Mouse (Mus musculus) liver, embryonic 15.5 days (tissue): Measurements from ENCODE around the gene Hmx3. TPM values are rescaled to one million over a fixed set of nuclear protein-coding genes. Genes with fewer than 3 reads are reported as not detected.

Source experiments
- ATAC-seq: fragments of 200-750 bp; cut with Nextera tagmentation; 2 replicates; pipeline ENCODE4 v1.8.0; 2017; ENCODE audit warnings: moderate number of reproducible peaks, mild to moderate bottlenecking, moderate library complexity; ENCODE audit not compliant: insufficient read depth
- H3K27ac ChIP-seq: fragments of 300-500 bp; sonication (generic); replicated peaks from 2 replicates; pipeline ENCODE4 v1.5.1; 2015; ENCODE audit warnings: mild to moderate bottlenecking, inconsistent platforms
- H3K27me3 ChIP-seq: fragments of 300-500 bp; sonication (generic); 2 replicates; pipeline ENCODE4 v1.6.1; 2015; ENCODE audit warnings: mild to moderate bottlenecking, inconsistent platforms
- H3K36me3 ChIP-seq: fragments of 300-500 bp; sonication (generic); replicated peaks from 2 replicates; pipeline ENCODE4 v1.6.1; 2015; ENCODE audit warnings: moderate library complexity, mild to moderate bottlenecking, inconsistent platforms
- H3K4me1 ChIP-seq: fragments of 300-500 bp; sonication (generic); replicated peaks from 2 replicates; pipeline ENCODE4 v1.6.1; 2015; ENCODE audit warnings: inconsistent platforms
- H3K4me2 ChIP-seq: fragments of 300-500 bp; sonication (generic); 2 replicates; pipeline ENCODE4 v1.6.1; 2015; ENCODE audit warnings: moderate library complexity, mild to moderate bottlenecking, inconsistent platforms
- H3K4me3 ChIP-seq: fragments of 300-500 bp; sonication (generic); replicated peaks from 2 replicates; pipeline ENCODE4 v1.5.1; 2015; ENCODE audit warnings: mild to moderate bottlenecking, inconsistent platforms
- H3K9ac ChIP-seq: fragments of 300-500 bp; sonication (generic); 2 replicates; pipeline ENCODE4 v1.6.1; 2015; ENCODE audit warnings: moderate library complexity, mild to moderate bottlenecking, inconsistent platforms
- H3K9me3 ChIP-seq: fragments of 300-500 bp; sonication (generic); replicated peaks from 2 replicates; pipeline ENCODE4 v1.6.1; 2016; ENCODE audit warnings: inconsistent platforms
- WGBS: fragments of 180-500 bp; shearing (Covaris S2); methylation state at CpG from one replicate; pipeline ENCODE4 v1.1.7; 2015; ENCODE audit warnings: mixed read lengths; ENCODE audit not compliant: insufficient replicate concordance; 5-methylcytosine and 5-hydroxymethylcytosine counted together
- polyA plus RNA-seq: library from polyadenylated mRNA; unstranded; fragments of >200 nt; fragmentation: Nextera tagmentation; extraction: Ambion mirVana; gene quantifications from 2 replicates; pipeline ENCODE4 v1.2.1, GENCODE M21; 2015

Hmx3 gene
- polyA plus RNA-seq, 1 experiment from 2014 or later: not detected

GRCm38 (mm10) chr7:131559986-131560696 lies 17.5 kb downstream of the Hmx3 start, which contains the start of gene Bub3:
Bub3 (plus strand) TSS chr7:131560222.
- Histone ChIP-seq H3K36me3 (peaks cover 33% of the 10 kb centered on the region), H3K4me3 (peak within 1 kb of the TSS; percentile 93), H3K9ac (peak within 1 kb of the TSS; percentile 92), H3K27me3 (peaks cover 45% of the 10 kb centered on the region), H3K9me3 (no peaks in the 10 kb centered on the region), H3K4me2 (peak within 1 kb of the TSS; percentile 71), H3K27ac (peak within 1 kb of the TSS; percentile 87), H3K4me1 (peaks cover 40% of the 10 kb centered on the region)
- ATAC-seq: peak; percentile 93
- WGBS: under 1% methylated on average over 50 of the region's 51 CpGs

DNA sequence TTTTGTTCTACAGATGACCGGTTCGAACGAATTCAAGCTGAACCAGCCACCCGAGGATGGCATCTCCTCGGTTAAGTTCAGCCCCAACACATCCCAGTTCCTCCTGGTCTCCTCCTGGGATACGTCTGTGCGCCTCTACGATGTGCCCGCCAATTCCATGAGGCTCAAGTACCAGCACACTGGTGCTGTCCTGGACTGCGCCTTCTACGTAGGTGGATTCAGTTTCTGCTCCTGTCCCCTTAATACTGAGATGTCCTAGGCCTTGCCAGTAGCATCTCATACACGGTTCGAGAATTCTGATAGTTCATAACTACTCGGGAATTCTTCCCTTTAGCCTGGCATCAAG lies 18.0 kb downstream of the Hmx3 start:
- Histone ChIP-seq H3K9ac (peak overlapping the region; percentile 92), H3K4me3 (peak overlapping the region; percentile 93), H3K4me2 (peak overlapping the region; percentile 71), H3K27ac (peak overlapping the region; percentile 87), H3K4me1 (peaks cover 35% of the 10 kb centered on the region), H3K36me3 (peaks cover 38% of the 10 kb centered on the region), H3K27me3 (peaks cover 40% of the 10 kb centered on the region), H3K9me3 (no peaks in the 10 kb centered on the region)
- WGBS: 1% methylated on average over 14 of the region's 14 CpGs
- ATAC-seq: peak; percentile 73

DNA sequence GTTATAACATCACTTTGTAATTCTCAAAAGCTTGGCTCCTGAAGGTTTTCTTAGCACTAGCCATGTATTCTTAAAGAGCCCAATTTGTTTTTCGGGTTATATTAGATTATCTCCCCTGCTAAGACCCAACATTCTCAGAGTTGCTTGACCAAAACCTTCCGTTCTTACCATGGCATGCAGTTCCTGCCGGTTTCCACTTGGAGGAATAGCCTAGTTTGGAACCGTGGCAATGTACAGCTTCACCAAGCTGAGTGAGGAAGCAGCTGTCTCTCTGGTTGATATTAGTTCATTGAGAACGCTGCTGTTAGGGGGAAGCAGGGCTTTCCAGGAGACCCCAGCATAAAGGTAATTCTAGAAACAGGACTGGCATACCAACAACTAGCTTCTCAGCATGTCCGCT lies 32.6 kb downstream of the Hmx3 start:
- no peak overlapping the region for H3K27ac ChIP-seq

GRCm38 (mm10) chr7:131582178-131582577 lies 39.5 kb downstream of the Hmx3 start:
- Histone ChIP-seq H3K36me3 (no peaks in the 10 kb centered on the region), H3K4me1 (no peaks in the 10 kb centered on the region), H3K4me2 (no peak overlapping the region), H3K9ac (no peak overlapping the region), H3K9me3 (no peaks in the 10 kb centered on the region), H3K27ac (no peak overlapping the region), H3K4me3 (no peak overlapping the region), H3K27me3 (no peaks in the 10 kb centered on the region)
- 67% methylated on average over 9 of the region's 9 CpGs for WGBS
- ATAC-seq: no peak

More for the DNA sequence above, 32.6 kb downstream of the Hmx3 start:
- no peak for ATAC-seq
- Histone ChIP-seq H3K9me3 (no peaks in the 10 kb centered on the region), H3K27me3 (no peaks in the 10 kb centered on the region), H3K9ac (no peak overlapping the region), H3K4me2 (no peak overlapping the region), H3K4me1 (no peaks in the 10 kb centered on the region), H3K36me3 (peaks cover 43% of the 10 kb centered on the region), H3K4me3 (no peak overlapping the region)
- WGBS: 74% methylated on average over 6 of the region's 6 CpGs

GRCm38 (mm10) chr7:131585551-131585950 lies 42.9 kb downstream of the Hmx3 start:
- ATAC-seq: no peak
- no peaks in the 10 kb centered on the region for H3K4me1 ChIP-seq
- H3K9ac ChIP-seq: no peak overlapping the region
- H3K4me2 ChIP-seq: no peak overlapping the region
- WGBS: 65% methylated on average over 5 of the region's 5 CpGs
- H3K27me3 ChIP-seq: no peaks in the 10 kb centered on the region
- no peak overlapping the region for H3K4me3 ChIP-seq
- no peaks in the 10 kb centered on the region for H3K36me3 ChIP-seq
- no peaks in the 10 kb centered on the region for H3K9me3 ChIP-seq
- no peak overlapping the region for H3K27ac ChIP-seq

Other genes with a start within 250 kb of the Hmx3 start
- not detected in 2 replicates for gene Cuzd1, start 220.6 kb upstream of the Hmx3 start, polyA plus RNA-seq
- gene Fam24b, start 213.4 kb upstream of the Hmx3 start, polyA plus RNA-seq: not detected in 2 replicates
- not detected in 2 replicates for gene Fam24a, start 209.0 kb upstream of the Hmx3 start, polyA plus RNA-seq
- 7.2 and 8.6 TPM in 2 replicates for gene 2310057M21Rik, start 180.1 kb upstream of the Hmx3 start, polyA plus RNA-seq
- gene Pstk, start 171.7 kb upstream of the Hmx3 start, polyA plus RNA-seq: 19.1 and 19.9 TPM in 2 replicates
- gene Ikzf5, start 132.3 kb upstream of the Hmx3 start, polyA plus RNA-seq: 9.3 and 11.5 TPM in 2 replicates
- 33.3 and 35.8 TPM in 2 replicates for gene Acadsb, start 132.3 kb upstream of the Hmx3 start, polyA plus RNA-seq
- not detected in 2 replicates for gene Hmx2, start 5.9 kb downstream of the Hmx3 start, polyA plus RNA-seq
- gene Bub3, start 17.4 kb downstream of the Hmx3 start, polyA plus RNA-seq: 107 and 113 TPM in 2 replicates